Mouse (Mus musculus) megakaryocyte, embryonic 14.5 days (primary cell): ENCODE data around the gene Kansl1l.

Experiments
- FLI1 ChIP-seq: IDR thresholded peaks from 2 replicates; pipeline ENCODE4 v1.6.1; 2012; ENCODE audit warnings: low read length, inconsistent platforms, mixed read lengths
- GATA1 ChIP-seq: IDR thresholded peaks from 3 replicates; pipeline ENCODE4 v1.6.1; 2012; ENCODE audit warnings: mixed read lengths, low read length, inconsistent platforms, borderline replicate concordance

- TF ChIP-seq FLI1: no peak
- no peak for TF ChIP-seq GATA1
Measured at GRCm38 (mm10) chr1:66777878-66778277, 39.5 kb downstream of the Kansl1l start.
